Mouse (Mus musculus) ES-E14 (cell line): ENCODE measurements around the gene Renbp. TPM values are rescaled to one million over a fixed set of nuclear protein-coding genes. Genes with fewer than 3 reads are reported as not detected.
A peak's percentile ranks its signal among the peaks of the same experiment; 100 is the strongest.

Experiments used
- DNase-seq: peaks from one replicate; pipeline ENCODE4 v3.0.0-alpha.2; 2013; ENCODE audit warnings: low read depth, low spot score
- H3K27ac ChIP-seq: 2 replicates; pipeline ENCODE4 v1.5.1; 2012; ENCODE audit warnings: low read depth, mild to moderate bottlenecking, low read length, moderate library complexity, mixed read lengths; ENCODE audit not compliant: poor library complexity, insufficient read depth, severe bottlenecking
- H3K36me3 ChIP-seq: 2 replicates; pipeline ENCODE4 v1.6.1; 2012; ENCODE audit warnings: mild to moderate bottlenecking, low read length, moderate library complexity, mixed read lengths; ENCODE audit not compliant: control insufficient read depth, poor library complexity, insufficient read depth, severe bottlenecking
- H3K4me1 ChIP-seq, 2 experiments: fragments of 150-350 bp in 1 of 2; sonication (generic) in 1 of 2; 2 replicates each; pipeline ENCODE4 v1.6.1; 2012; ENCODE audit warnings: low read length in 2 of 2, mild to moderate bottlenecking in 1 of 2, mixed read lengths in 1 of 2; ENCODE audit not compliant: control insufficient read depth in 2 of 2, insufficient read depth in 2 of 2, poor library complexity in 1 of 2
- H3K4me3 ChIP-seq, 2 experiments: fragments of 150-350 bp in 1 of 2; sonication (generic) in 1 of 2; 2 replicates each; pipeline ENCODE4 v1.5.1; 2012; ENCODE audit warnings: low read length in 2 of 2, low read depth in 1 of 2, mild to moderate bottlenecking in 1 of 2, mixed read lengths in 1 of 2; ENCODE audit not compliant: insufficient read depth in 1 of 2, poor library complexity in 1 of 2, severe bottlenecking in 1 of 2
- H3K9ac ChIP-seq: 2 replicates; pipeline ENCODE4 v1.6.1; 2012; ENCODE audit warnings: low read depth, mild to moderate bottlenecking, low read length, mixed read lengths; ENCODE audit not compliant: poor library complexity, insufficient read depth, severe bottlenecking
- H3K9me3 ChIP-seq: fragments of 150-350 bp; sonication (generic); 2 replicates; pipeline ENCODE4 v1.6.1; 2012; ENCODE audit warnings: low read depth, mild to moderate bottlenecking, low read length; ENCODE audit not compliant: control insufficient read depth, insufficient read depth
- CHD2 ChIP-seq: IDR thresholded peaks from 2 replicates; pipeline ENCODE4 v1.6.1; 2014; ENCODE audit warnings: mild to moderate bottlenecking, low read depth, low read length, inconsistent platforms
- HCFC1 ChIP-seq: IDR thresholded peaks from 2 replicates; pipeline ENCODE4 v1.6.1; 2012; ENCODE audit warnings: low read length, inconsistent platforms, borderline replicate concordance; ENCODE audit not compliant: insufficient read depth
- MAFK ChIP-seq: IDR thresholded peaks from 2 replicates; pipeline ENCODE4 v1.6.1; 2014; ENCODE audit warnings: mild to moderate bottlenecking, low read depth, low read length, inconsistent platforms; ENCODE audit not compliant: insufficient read depth
- ZC3H11A ChIP-seq: IDR thresholded peaks from 2 replicates; pipeline ENCODE4 v1.6.1; 2012; ENCODE audit warnings: low read depth, mild to moderate bottlenecking, inconsistent platforms, low read length, borderline replicate concordance
- ZNF384 ChIP-seq: IDR thresholded peaks from 2 replicates; pipeline ENCODE4 v1.6.1; 2012; ENCODE audit warnings: low read depth, low read length, inconsistent platforms
- in situ Hi-C, 2 experiments: fragments of 600-800 bp; cut with MboI; formaldehyde crosslinking; loops; one replicate each; pipeline ENCODE4 v1.15.1; 2025; ENCODE audit warnings: low sequenced_read_pairs in 2 of 2, inconsistent platforms in 1 of 2; ENCODE audit not compliant: unreplicated experiment in 2 of 2
- total RNA-seq: library from RNA; depleted of rRNA; stranded (reverse); fragments of 300-350 nt; gene quantifications from 2 replicates; pipeline ENCODE4 v1.2.3, GENCODE M21; 2012

Renbp gene
- total RNA-seq, 1 experiment = 33.4 TPM

GRCm38 (mm10) chrX:73910451-73910850 is 20.2 kb downstream of the Renbp start:
- H3K4me1 ChIP-seq = peaks cover 0 to 6% of the 10 kb centered on the region in 2 experiments; a peak in 2 of 4 replicates
- no peak for TF ChIP-seq ZC3H11A
- no peak for TF ChIP-seq MAFK
- TF ChIP-seq CHD2 = no peak
- no peak for TF ChIP-seq ZNF384
- no peak for TF ChIP-seq HCFC1
- no peaks in the 10 kb centered on the region for H3K36me3 ChIP-seq
- in situ Hi-C loops = no loop called here
- H3K9me3 ChIP-seq = no peaks in the 10 kb centered on the region
- no peak for DNase-seq
- H3K27ac ChIP-seq = no peak overlapping the region
- H3K9ac ChIP-seq = no peak overlapping the region
- H3K4me3 ChIP-seq = 0 out of 4 replicates have a peak overlapping the region, but pooled peaks of 1 of the 2 experiments have one; percentile 65

- TF ChIP-seq MAFK (no peak), ZNF384 (no peak), CHD2 (no peak), ZC3H11A (no peak), HCFC1 (no peak)
- Histone ChIP-seq H3K9me3 (no peaks in the 10 kb centered on the region), H3K36me3 (no peaks in the 10 kb centered on the region), H3K4me3 (no peak overlapping the region), H3K4me1 (peaks cover 0 to 6% of the 10 kb centered on the region in 2 experiments; a peak in 2 of 4 replicates), H3K27ac (no peak overlapping the region), H3K9ac (no peak overlapping the region)
- in situ Hi-C loops = no loop called here
- no peak for DNase-seq
Measured at GRCm38 (mm10) chrX:73910049-73910448, 20.6 kb downstream of the Renbp start.

DNA sequence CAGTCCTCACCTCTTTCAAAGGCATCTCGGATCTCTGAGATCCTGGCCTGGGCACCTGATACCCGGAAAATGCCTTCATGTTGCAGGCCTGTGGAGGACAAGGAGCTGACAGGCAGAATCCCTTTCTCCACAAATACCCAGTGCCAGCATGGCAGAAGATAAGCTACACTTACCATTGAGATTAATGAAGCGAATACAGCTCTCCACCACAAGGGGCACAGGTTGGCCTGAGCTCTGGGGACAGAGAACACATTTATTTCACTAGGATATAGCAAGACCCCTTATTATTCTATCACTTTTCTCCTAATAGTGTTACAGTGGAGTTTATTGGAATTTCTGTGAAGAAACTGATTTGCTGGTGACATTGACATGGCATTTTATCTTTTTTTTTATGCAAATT is 32.7 kb downstream of the Renbp start:
- Histone ChIP-seq H3K9ac (no peak overlapping the region), H3K4me3 (no peak overlapping the region), H3K36me3 (no peaks in the 10 kb centered on the region), H3K27ac (no peak overlapping the region), H3K4me1 (no peaks in the 10 kb centered on the region), H3K9me3 (no peaks in the 10 kb centered on the region)
- TF ChIP-seq CHD2 = no peak
- TF ChIP-seq HCFC1 = no peak
- TF ChIP-seq ZC3H11A = no peak
- no peak for TF ChIP-seq ZNF384
- TF ChIP-seq MAFK = no peak
- no peak for DNase-seq
- in situ Hi-C loops = no loop called here

GRCm38 (mm10) chrX:73895719-73896118 is 34.9 kb downstream of the Renbp start, which contains the start of gene L1cam:
TSS of gene L1cam (minus strand) at chrX:73896105.
- Histone ChIP-seq H3K4me3 (no peak within 1 kb of the TSS), H3K27ac (no peak within 1 kb of the TSS), H3K4me1 (no peaks in the 10 kb centered on the region; a peak in 1 of 4 replicates), H3K9me3 (no peaks in the 10 kb centered on the region), H3K9ac (no peak within 1 kb of the TSS), H3K36me3 (no peaks in the 10 kb centered on the region)
- TF ChIP-seq CHD2 (no peak), MAFK (no peak), ZNF384 (no peak), ZC3H11A (no peak), HCFC1 (no peak)
- in situ Hi-C loops = no loop called here
- DNase-seq = no peak

DNA sequence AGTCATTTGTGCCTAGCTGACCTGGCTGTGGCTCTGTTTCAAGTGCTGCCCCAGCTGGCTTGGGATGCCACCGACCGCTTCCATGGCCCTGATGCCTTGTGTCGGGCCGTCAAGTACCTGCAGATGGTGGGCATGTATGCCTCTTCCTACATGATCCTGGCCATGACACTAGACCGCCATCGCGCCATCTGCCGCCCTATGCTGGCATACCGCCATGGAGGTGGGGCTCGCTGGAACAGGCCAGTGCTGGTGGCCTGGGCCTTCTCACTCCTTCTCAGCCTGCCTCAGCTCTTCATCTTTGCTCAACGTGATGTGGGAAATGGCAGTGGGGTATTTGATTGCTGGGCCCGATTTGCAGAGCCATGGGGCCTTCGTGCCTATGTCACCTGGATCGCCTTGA is 37.8 kb downstream of the Renbp start:
- no peaks in the 10 kb centered on the region for H3K36me3 ChIP-seq
- H3K4me3 ChIP-seq = no peak overlapping the region
- no peak overlapping the region for H3K27ac ChIP-seq
- no peak for DNase-seq
- in situ Hi-C loops = no loop called here
- H3K9me3 ChIP-seq = no peaks in the 10 kb centered on the region
- H3K9ac ChIP-seq = no peak overlapping the region
- TF ChIP-seq CHD2 = no peak
- no peak for TF ChIP-seq HCFC1
- TF ChIP-seq ZNF384 = no peak
- TF ChIP-seq MAFK = no peak
- no peak for TF ChIP-seq ZC3H11A
- no peaks in the 10 kb centered on the region; a peak in 1 of 4 replicates for H3K4me1 ChIP-seq
